Mouse (Mus musculus) neutrophil, adult 5-6 weeks (primary cell): ENCODE results near the gene Nap1l4. TPM values are rescaled to one million over a fixed set of nuclear protein-coding genes. Genes with fewer than 3 reads are reported as not detected.

Source experiments
- ATAC-seq: fragments of 151-379, 151-347 bp; 2 replicates; pipeline ENCODE4 v1.8.0; 2017; ENCODE audit warnings: mild to moderate bottlenecking, moderate TSS enrichment; ENCODE audit not compliant: insufficient number of reproducible peaks, poor library complexity, low FRiP score, severe bottlenecking; ENCODE audit errors: extremely low read depth
- total RNA-seq: library from RNA; stranded (forward); fragments of 200-1000 nt; gene quantifications from 2 replicates; pipeline ENCODE4 v1.2.3, GENCODE M21; 2017

Nap1l4 gene
- total RNA-seq, 1 experiment from 2014 or later, result 117 TPM

GRCm38 (mm10) chr7:143533284-143533683 lies 15.6 kb downstream of the Nap1l4 start:
- no peak for ATAC-seq

- ATAC-seq, result no peak
Observed at GRCm38 (mm10) chr7:143532410-143532809, 16.5 kb downstream of the Nap1l4 start.

GRCm38 (mm10) chr7:143519333-143519732 lies 29.6 kb downstream of the Nap1l4 start:
- no peak for ATAC-seq

GRCm38 (mm10) chr7:143514416-143514768 lies 34.5 kb downstream of the Nap1l4 start:
- no peak for ATAC-seq

GRCm38 (mm10) chr7:143513763-143514415 lies 35.0 kb downstream of the Nap1l4 start:
- ATAC-seq, result no peak

- no peak for ATAC-seq
Observed at GRCm38 (mm10) chr7:143511335-143511712, 37.6 kb downstream of the Nap1l4 start.

- no peak for ATAC-seq
Observed at GRCm38 (mm10) chr7:143510593-143511334, 38.1 kb downstream of the Nap1l4 start.

- ATAC-seq, result no peak
Observed at GRCm38 (mm10) chr7:143509566-143509965, 39.3 kb downstream of the Nap1l4 start.

GRCm38 (mm10) chr7:143506675-143507074 lies 42.2 kb downstream of the Nap1l4 start:
- no peak for ATAC-seq

GRCm38 (mm10) chr7:143506271-143506670 lies 42.6 kb downstream of the Nap1l4 start:
- no peak for ATAC-seq

- ATAC-seq, result no peak
Observed at GRCm38 (mm10) chr7:143505823-143506222, 43.1 kb downstream of the Nap1l4 start.

GRCm38 (mm10) chr7:143505411-143505810 lies 43.5 kb downstream of the Nap1l4 start:
- no peak for ATAC-seq

- ATAC-seq, result no peak
Observed at GRCm38 (mm10) chr7:143503926-143504325, 45.0 kb downstream of the Nap1l4 start.

- ATAC-seq, result no peak
Observed at GRCm38 (mm10) chr7:143502418-143503200, 46.3 kb downstream of the Nap1l4 start, which contains the start of gene Phlda2. Gene Phlda2 (minus strand): TSS chr7:143503150.

GRCm38 (mm10) chr7:143501643-143502417 lies 47.1 kb downstream of the Nap1l4 start:
- ATAC-seq, result no peak

- ATAC-seq, result no peak
Observed at GRCm38 (mm10) chr7:143500912-143501311, 48.0 kb downstream of the Nap1l4 start.

GRCm38 (mm10) chr7:143498584-143498983 lies 50.3 kb downstream of the Nap1l4 start:
- no peak for ATAC-seq

- no peak for ATAC-seq
Observed at GRCm38 (mm10) chr7:143495104-143495961, 53.6 kb downstream of the Nap1l4 start.
